In genomic region chr12:73037385-73038160, GRCm38 (mm10) we compare ENCODE assay signal across 25 mouse cellular contexts. TPM values are rescaled to one million over a fixed set of nuclear protein-coding genes. Genes with fewer than 3 reads are reported as not detected.
DNase-seq lines count a peak whose midpoint lies in the region; ATAC-seq lines count a peak whose summit lies in the region.
"Had no signal": no experiment of that assay in that cellular context is flagged by ENCODE, and none has a peak within 500 bp of the region (broad histone marks: within the 10 kb centered on the region; RNA-seq: fewer than 3 reads in every experiment).

No protein-coding gene starts in this region.

- peak; percentile 39 for DNase-seq in embryo, embryonic 10.5 days (ENCODE audit: low spot score)
- no peak for DNase-seq in embryo, embryonic 10 days (ENCODE audit: low spot score)
- peak; percentile 30 for DNase-seq in retina, postnatal 1 day
- no peak for DNase-seq in kidney, postnatal 25 days
- no peak for DNase-seq in lung, postnatal 25 days (ENCODE audit: low spot score)
- DNase-seq: adrenal gland, postnatal 10 days; cerebellum, adult 11 months; gastrocnemius, postnatal 14 days; heart, adult 2 months; heart, postnatal 4 days; liver, postnatal 0 days; lung, postnatal 10 days had no signal

- WGBS in embryonic facial prominence, embryonic 12.5 days: 14% methylated on average over 7 of the region's 7 CpGs

- peak overlapping the region; percentile 67; the same call in 1 of the 2 replicates for H3K4me2 ChIP-seq in embryonic facial prominence, embryonic 12.5 days (replicated peaks)
- H3K4me2 ChIP-seq: heart, embryonic 15.5 days; kidney, embryonic 15.5 days; neural tube, embryonic 13.5 days had no signal

- H3K9ac ChIP-seq in embryonic facial prominence, embryonic 12.5 days: no peak overlapping the region
- H3K9ac ChIP-seq: heart, embryonic 15.5 days; kidney, embryonic 15.5 days; liver, postnatal 0 days; neural tube, embryonic 13.5 days had no signal

- peaks cover 87% of the 10 kb centered on the region for H3K27me3 ChIP-seq in megakaryocyte, embryonic 14.5 days (replicated peaks)
- peaks cover 6% of the 10 kb centered on the region; the same call in 1 of the 2 replicates for H3K27me3 ChIP-seq in embryonic facial prominence, embryonic 12.5 days

- no peak for ATAC-seq in megakaryocyte, adult 5-6 weeks (ENCODE audit: poor library complexity, severe bottlenecking)
- no peak for ATAC-seq in embryonic facial prominence, embryonic 12.5 days (ENCODE audit: insufficient number of reproducible peaks, insufficient read depth, low FRiP score, low TSS enrichment)
- ATAC-seq: activated CD4-positive, CD25-positive, alpha-beta regulatory T cell, adult 4 months; hindbrain, postnatal 0 days; intestine, postnatal 0 days; liver, postnatal 0 days had no signal

- peaks cover 57% of the 10 kb centered on the region for H3K4me1 ChIP-seq in megakaryocyte, embryonic 14.5 days
- peaks cover 50% of the 10 kb centered on the region; the same call in 1 of the 2 replicates for H3K4me1 ChIP-seq in embryonic facial prominence, embryonic 12.5 days

- 0 out of 2 replicates have a peak, but pooled peaks cover 2% of the 10 kb centered on the region for H3K9me3 ChIP-seq in megakaryocyte, embryonic 14.5 days
- no peaks in the 10 kb centered on the region for H3K9me3 ChIP-seq in embryonic facial prominence, embryonic 12.5 days
- H3K9me3 ChIP-seq: G1E; heart, embryonic 15.5 days; kidney, embryonic 15.5 days; neural tube, embryonic 13.5 days had no signal

- no peaks in the 10 kb centered on the region for H3K36me3 ChIP-seq in megakaryocyte, embryonic 14.5 days (replicated peaks; ENCODE audit: low read length)
- no peaks in the 10 kb centered on the region for H3K36me3 ChIP-seq in embryonic facial prominence, embryonic 12.5 days
- H3K36me3 ChIP-seq: G1E; heart, embryonic 15.5 days; kidney, embryonic 15.5 days; neural tube, embryonic 13.5 days had no signal

- peak overlapping the region; percentile 87; the same call in 1 of the 2 replicates for H3K27ac ChIP-seq in embryonic facial prominence, embryonic 12.5 days
- H3K27ac ChIP-seq: heart, adult 2 months; heart, embryonic 15.5 days; hindbrain, postnatal 0 days; kidney, embryonic 15.5 days; neural tube, embryonic 13.5 days had no signal

- peak overlapping the region; percentile 78 for H3K4me3 ChIP-seq in megakaryocyte, embryonic 14.5 days (replicated peaks)
- no peak overlapping the region for H3K4me3 ChIP-seq in embryonic facial prominence, embryonic 12.5 days
- H3K4me3 ChIP-seq: heart, adult 2 months; heart, embryonic 15.5 days; kidney, embryonic 15.5 days; neural tube, embryonic 13.5 days had no signal

RNA-seq across cellular contexts. Expression of gene Six1, which starts 16.1 kb away (rescaled TPM):
- polyA plus RNA-seq in megakaryocyte, embryonic 14.5 days (2012; ENCODE audit: insufficient read depth, low replicate concordance): 2.6 and 8.1 TPM in 2 replicates
- 0.04 and 0.11 TPM in 2 replicates for total RNA-seq in megakaryocyte, adult 5-6 weeks (2015)
- not detected in 2 replicates for total RNA-seq in megakaryocyte, adult 5-6 weeks (2017)
- 73.0 and 75.3 TPM in 2 replicates for polyA plus RNA-seq in embryonic facial prominence, embryonic 12.5 days (2016; fragmentation: Nextera tagmentation; extraction: Ambion mirVana)
- total RNA-seq: megakaryocyte-erythroid progenitor cell, adult 5-6 weeks; monocyte, adult 5-6 weeks had no signal
- polyA plus RNA-seq: activated CD4-positive, CD25-positive, alpha-beta regulatory T cell, adult 4 months; intestine, postnatal 0 days; liver, adult 2 months had no signal

Comparison
In these comparisons a context has a peak if more than half of its experiments do, and no peak if none do; other contexts are left out.
1. DNase-seq: peak in embryo, embryonic 10.5 days (single experiment) and retina, postnatal 1 day (single experiment); none in embryo, embryonic 10 days (single experiment), kidney, postnatal 25 days (0 of 2) and lung, postnatal 25 days (single experiment).